In the genomic region with DNA sequence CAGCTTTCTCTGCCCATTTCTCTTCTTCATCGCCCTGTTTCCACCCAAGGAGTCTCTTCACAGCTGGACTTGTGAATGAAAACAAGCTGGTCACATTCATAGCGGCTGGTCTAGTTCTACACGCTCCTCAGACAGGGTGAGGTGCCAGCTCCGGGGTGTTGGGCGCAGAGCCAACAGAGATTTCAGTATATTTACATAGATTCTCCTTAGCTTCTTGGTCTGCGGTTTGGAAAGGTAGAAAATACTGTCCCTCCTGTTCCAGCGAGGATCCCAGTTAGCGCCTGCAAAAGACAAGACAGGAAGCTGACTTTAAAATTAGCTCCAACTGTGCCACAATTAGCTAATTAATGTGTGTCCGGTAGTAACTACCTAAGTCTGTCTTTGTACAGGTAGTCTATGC, we compare ENCODE assay signal across 18 mouse cellular contexts. TPM values are rescaled to one million over a fixed set of nuclear protein-coding genes. Genes with fewer than 3 reads are reported as not detected.
DNase-seq lines count a peak whose midpoint lies in the region; ATAC-seq and TF ChIP-seq lines count a peak whose summit lies in the region.
"Had no signal": no experiment of that assay in that cellular context is flagged by ENCODE, and none has a peak within 500 bp of the region (broad histone marks: within the 10 kb centered on the region; RNA-seq: fewer than 3 reads in every experiment).

No protein-coding gene starts in this region.

- peaks cover 14% of the 10 kb centered on the region for H3K36me3 ChIP-seq in heart, adult 2 months (ENCODE audit: control insufficient read depth, insufficient read depth, low read length)
- H3K36me3 ChIP-seq in liver, embryonic 13.5 days, result 0 out of 2 replicates have a peak, but pooled peaks cover 3% of the 10 kb centered on the region
- peaks cover 35% of the 10 kb centered on the region for H3K36me3 ChIP-seq in intestine, embryonic 14.5 days (ENCODE audit: control insufficient read depth, insufficient read depth, low read length)
- H3K36me3 ChIP-seq in stomach, postnatal 0 days (ENCODE audit: control insufficient read depth, insufficient read depth, low read length), result peaks cover 5% of the 10 kb centered on the region; the same call in 1 of the 2 replicates

- H3K9me3 ChIP-seq in liver, embryonic 13.5 days (replicated peaks), result no peaks in the 10 kb centered on the region
- H3K9me3 ChIP-seq in intestine, embryonic 14.5 days (ENCODE audit: control insufficient read depth, low read length), result no peaks in the 10 kb centered on the region
- H3K9me3 ChIP-seq in stomach, postnatal 0 days (ENCODE audit: control insufficient read depth, low read length), result no peaks in the 10 kb centered on the region
- H3K9me3 ChIP-seq: embryonic facial prominence, embryonic 10.5 days; forebrain, embryonic 15.5 days; limb, embryonic 12.5 days had no signal

- no peak overlapping the region for H3K9ac ChIP-seq in heart, adult 2 months (ENCODE audit: low read depth, low read length)
- no peak overlapping the region for H3K9ac ChIP-seq in liver, embryonic 13.5 days
- no peak overlapping the region for H3K9ac ChIP-seq in intestine, embryonic 14.5 days (ENCODE audit: low read length)
- no peak overlapping the region for H3K9ac ChIP-seq in stomach, postnatal 0 days (ENCODE audit: low read length)
- H3K9ac ChIP-seq: forebrain, embryonic 15.5 days; limb, embryonic 12.5 days; lung, embryonic 14.5 days had no signal

- no peak for TF ChIP-seq CTCF in heart, adult 2 months (IDR thresholded peaks at IDR 0.05)
- no peak for TF ChIP-seq CTCF in stomach, postnatal 0 days (IDR thresholded peaks at IDR 0.05; ENCODE audit: low read depth)

- no peak overlapping the region for H3K4me3 ChIP-seq in heart, adult 2 months
- H3K4me3 ChIP-seq in liver, embryonic 13.5 days (replicated peaks), result no peak overlapping the region
- no peak overlapping the region for H3K4me3 ChIP-seq in intestine, embryonic 14.5 days (ENCODE audit: low read depth, low read length)
- H3K4me3 ChIP-seq in stomach, postnatal 0 days (ENCODE audit: low read depth, low read length), result 0 out of 2 replicates have a peak overlapping the region, but pooled peaks have one; percentile 0
- H3K4me3 ChIP-seq: embryonic facial prominence, embryonic 10.5 days; forebrain, embryonic 15.5 days; limb, embryonic 12.5 days; myocyte had no signal

- peaks cover 38% of the 10 kb centered on the region for H3K4me1 ChIP-seq in heart, adult 2 months (ENCODE audit: control insufficient read depth, insufficient read depth, low read length)
- H3K4me1 ChIP-seq in liver, embryonic 13.5 days (replicated peaks), result peaks cover 66% of the 10 kb centered on the region
- H3K4me1 ChIP-seq in intestine, embryonic 14.5 days (replicated peaks; ENCODE audit: control insufficient read depth, insufficient read depth, low read length), result peaks cover 25% of the 10 kb centered on the region
- peaks cover 20% of the 10 kb centered on the region for H3K4me1 ChIP-seq in stomach, postnatal 0 days (replicated peaks; ENCODE audit: control insufficient read depth, insufficient read depth)

- DNase-seq in heart, adult 2 months, result no peak
- no peak for DNase-seq in heart, postnatal 36 days
- no peak for DNase-seq in liver, embryonic 13.5 days
- DNase-seq in liver, result no peak
- DNase-seq in intestine, embryonic 14.5 days (ENCODE audit: low spot score), result no peak
- no peak for DNase-seq in stomach, postnatal 0 days (ENCODE audit: low spot score)
- DNase-seq in heart, adult 8-10 months (ENCODE audit: low spot score), result no peak
- DNase-seq: adrenal gland, postnatal 36 days; layer of hippocampus, postnatal 36 days; lung, embryonic 14.5 days; midbrain, embryonic 14.5 days; right cerebral cortex, postnatal 4 days; thymus, adult 18-20 months had no signal

- TF ChIP-seq POLR2A in heart, adult 2 months (IDR thresholded peaks at IDR 0.05; ENCODE audit: insufficient read depth, low read depth, low read length), result no peak

- intact Hi-C loops in heart, adult 2 months (cut with DNase I), result no loop called here
- intact Hi-C loops in heart, postnatal 36 days (cut with DNase I), result no loop called here

- no peak for ATAC-seq in liver, embryonic 13.5 days (ENCODE audit: low read depth)
- no peak for ATAC-seq in intestine, embryonic 14.5 days (replicated peaks; ENCODE audit: low FRiP score, low TSS enrichment, low read depth)
- ATAC-seq in stomach, postnatal 0 days (ENCODE audit: low FRiP score, low TSS enrichment), result no peak
- ATAC-seq: forebrain, embryonic 15.5 days; hindbrain, embryonic 16.5 days had no signal

- no peak for TF ChIP-seq EP300 in heart, adult 2 months (IDR thresholded peaks at IDR 0.05; ENCODE audit: insufficient read depth, low read depth, low read length)
- TF ChIP-seq EP300 in stomach, postnatal 0 days (optimal IDR thresholded peaks at IDR 0.05), result no peak

- H3K4me2 ChIP-seq in liver, embryonic 13.5 days, result peak overlapping the region; percentile 4; the same call in 1 of the 2 replicates
- peak overlapping the region; percentile 22; the same call in 1 of the 2 replicates for H3K4me2 ChIP-seq in intestine, embryonic 14.5 days (ENCODE audit: low read length)
- peak overlapping the region; percentile 34 for H3K4me2 ChIP-seq in stomach, postnatal 0 days (replicated peaks; ENCODE audit: low read depth)
- H3K4me2 ChIP-seq: forebrain, embryonic 15.5 days; limb, embryonic 12.5 days; lung, embryonic 14.5 days had no signal

- peaks cover 8% of the 10 kb centered on the region for H3K79me2 ChIP-seq in heart, adult 2 months (replicated peaks; ENCODE audit: control insufficient read depth, insufficient read depth, low read length)

- H3K27me3 ChIP-seq in heart, adult 2 months (ENCODE audit: control insufficient read depth, insufficient read depth, low read length), result no peaks in the 10 kb centered on the region
- no peaks in the 10 kb centered on the region for H3K27me3 ChIP-seq in liver, embryonic 13.5 days
- no peaks in the 10 kb centered on the region for H3K27me3 ChIP-seq in intestine, embryonic 14.5 days (replicated peaks; ENCODE audit: control insufficient read depth, insufficient read depth, low read length)
- no peaks in the 10 kb centered on the region for H3K27me3 ChIP-seq in stomach, postnatal 0 days (ENCODE audit: control insufficient read depth, insufficient read depth, low read length)
- H3K27me3 ChIP-seq: forebrain, embryonic 15.5 days; limb, embryonic 12.5 days had no signal

- peak overlapping the region; percentile 51 for H3K27ac ChIP-seq in heart, adult 2 months
- no peak overlapping the region for H3K27ac ChIP-seq in liver, embryonic 13.5 days
- H3K27ac ChIP-seq in intestine, embryonic 14.5 days (ENCODE audit: low read depth), result 0 out of 2 replicates have a peak overlapping the region, but pooled peaks have one; percentile 10
- peak overlapping the region; percentile 78 for H3K27ac ChIP-seq in stomach, postnatal 0 days (replicated peaks)
- H3K27ac ChIP-seq: embryonic facial prominence, embryonic 10.5 days; forebrain, embryonic 15.5 days; limb, embryonic 12.5 days had no signal

- 49% methylated on average over 9 of the region's 9 CpGs for WGBS in heart, adult 2 months
- WGBS in liver, embryonic 13.5 days (ENCODE audit: insufficient replicate concordance), result 77% methylated on average over 9 of the region's 9 CpGs
- 66% methylated on average over 9 of the region's 9 CpGs for WGBS in intestine, embryonic 14.5 days
- WGBS in stomach, postnatal 0 days, result 45% methylated on average over 9 of the region's 9 CpGs

RNA-seq across cellular contexts. Expression of a gene that starts 27.2 kb away (rescaled TPM):
- 10 to 100 TPM; 12.7 to 14.0 TPM for total RNA-seq in heart, adult 2 months (2021)
- polyA plus RNA-seq in heart, adult 2 months (2012; rRNA removed), result 18.0 and 18.7 TPM in 2 replicates
- total RNA-seq in heart, postnatal 36 days (2021), result 10 to 100 TPM; 16.2 to 18.0 TPM
- polyA plus RNA-seq in liver, embryonic 13.5 days (2015; fragmentation: Nextera tagmentation; extraction: Ambion mirVana), result 5.3 and 6.2 TPM in 2 replicates
- 52.3 and 59.1 TPM in 2 replicates for polyA plus RNA-seq in intestine, embryonic 14.5 days (2014; fragmentation: Nextera tagmentation; extraction: Ambion mirVana)
- 25.9 and 31.5 TPM in 2 replicates for polyA plus RNA-seq in stomach, postnatal 0 days (2015; fragmentation: Nextera tagmentation; extraction: Ambion mirVana)
- 10 to 100 TPM; 11.2 to 17.7 (median 12.7) TPM for total RNA-seq in heart, adult 8-10 months (2022)
